Mouse (Mus musculus) midbrain, embryonic 14.5 days (tissue): ENCODE results near the gene Sgk2. TPM values are rescaled to one million over a fixed set of nuclear protein-coding genes. Genes with fewer than 3 reads are reported as not detected.
"Not testable (repeated sequence)": the region's sequence is repeated elsewhere in the genome, so short reads cannot be mapped to it uniquely, and the experiment has no call there.

Experiments
- ATAC-seq: fragments of 200-750 bp; cut with Nextera tagmentation; 2 replicates; pipeline ENCODE4 v1.8.0; 2017; ENCODE audit warnings: moderate number of reproducible peaks, moderate library complexity; ENCODE audit not compliant: low FRiP score, low TSS enrichment
- DNase-seq: peaks from one replicate; pipeline ENCODE4 v3.0.0-alpha.2; 2015
- H3K27ac ChIP-seq: fragments of 300-500 bp; sonication (generic); replicated peaks from 2 replicates; pipeline ENCODE4 v1.5.1; 2014; ENCODE audit warnings: mild to moderate bottlenecking, low read depth, low read length, moderate library complexity
- H3K27me3 ChIP-seq: fragments of 300-500 bp; sonication (generic); 2 replicates; pipeline ENCODE4 v1.6.1; 2014; ENCODE audit warnings: low read length, control low read depth, mixed read lengths; ENCODE audit not compliant: control insufficient read depth, insufficient read depth
- H3K36me3 ChIP-seq: fragments of 300-500 bp; sonication (generic); 2 replicates; pipeline ENCODE4 v1.6.1; 2014; ENCODE audit warnings: low read length, control low read depth; ENCODE audit not compliant: control insufficient read depth, insufficient read depth
- H3K4me1 ChIP-seq: fragments of 300-500 bp; sonication (generic); 2 replicates; pipeline ENCODE4 v1.6.1; 2014; ENCODE audit warnings: mild to moderate bottlenecking, antibody characterized with exemption, low read length, control low read depth; ENCODE audit not compliant: control insufficient read depth, insufficient read depth
- H3K4me2 ChIP-seq: fragments of 300-500 bp; sonication (generic); 2 replicates; pipeline ENCODE4 v1.6.1; 2014; ENCODE audit warnings: mild to moderate bottlenecking, low read length, moderate library complexity
- H3K4me3 ChIP-seq: fragments of 300-500 bp; sonication (generic); replicated peaks from 2 replicates; pipeline ENCODE4 v1.5.1; 2014; ENCODE audit warnings: low read depth, low read length
- H3K9ac ChIP-seq: fragments of 300-500 bp; sonication (generic); replicated peaks from 2 replicates; pipeline ENCODE4 v1.6.1; 2014; ENCODE audit warnings: mild to moderate bottlenecking, low read length, moderate library complexity
- H3K9me3 ChIP-seq: fragments of 300-500 bp; sonication (generic); 2 replicates; pipeline ENCODE4 v1.6.1; 2016; ENCODE audit warnings: low read length, control low read depth, mixed read lengths; ENCODE audit not compliant: control insufficient read depth
- WGBS: fragments of 180-500 bp; shearing (Covaris S2); extraction: QIAGEN DNeasy Blood & Tissue Kit; methylation state at CpG from one replicate; pipeline ENCODE4 v1.1.7; 2014; 5-methylcytosine and 5-hydroxymethylcytosine counted together
- polyA plus RNA-seq: library from polyadenylated mRNA; unstranded; fragments of >200 nt; fragmentation: Nextera tagmentation; extraction: Ambion mirVana; gene quantifications from 2 replicates; pipeline ENCODE4 v1.2.1, GENCODE M21; 2014

Sgk2 gene
- polyA plus RNA-seq, 1 experiment from 2014 or later = 0.12 TPM

GRCm38 (mm10) chr2:163056584-163056983, 69.5 kb downstream of the Sgk2 start:
- Histone ChIP-seq H3K4me1 (peaks cover 5% of the 10 kb centered on the region), H3K9me3 (no peaks in the 10 kb centered on the region), H3K36me3 (no peaks in the 10 kb centered on the region), H3K9ac (no peak overlapping the region), H3K4me3 (no peak overlapping the region), H3K4me2 (no peak overlapping the region), H3K27me3 (0 out of 2 replicates have a peak, but pooled peaks cover 4% of the 10 kb centered on the region), H3K27ac (no peak overlapping the region)
- DNase-seq (no peak), ATAC-seq (no peak)
- WGBS = 88% methylated on average over 9 of the region's 9 CpGs

DNA sequence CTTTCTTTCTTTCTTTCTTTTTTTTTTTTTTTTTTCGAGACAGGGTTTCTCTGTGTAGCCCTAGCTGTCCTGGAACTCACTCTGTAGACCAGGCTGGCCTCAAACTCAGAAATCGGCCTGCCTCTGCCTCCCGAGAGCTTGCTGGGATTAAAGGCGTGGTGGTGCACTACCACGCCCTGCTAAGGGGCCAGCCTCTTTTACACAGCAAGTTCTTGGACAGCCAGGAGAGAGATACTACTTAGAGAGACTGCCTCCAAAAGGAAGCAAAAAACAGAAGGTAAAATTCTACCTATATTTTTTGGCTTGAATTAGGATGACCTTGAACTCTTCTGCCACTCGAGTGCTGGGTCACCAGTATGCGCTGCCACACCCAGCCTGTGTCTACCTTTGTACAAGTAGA, 71.9 kb downstream of the Sgk2 start:
- not testable (repeated sequence) for H3K4me3 ChIP-seq, H3K9ac ChIP-seq, H3K4me1 ChIP-seq, ATAC-seq, H3K27ac ChIP-seq, H3K36me3 ChIP-seq, H3K4me2 ChIP-seq, DNase-seq, H3K9me3 ChIP-seq, H3K27me3 ChIP-seq
- WGBS = 96% methylated on average over 6 of the region's 7 CpGs

DNA sequence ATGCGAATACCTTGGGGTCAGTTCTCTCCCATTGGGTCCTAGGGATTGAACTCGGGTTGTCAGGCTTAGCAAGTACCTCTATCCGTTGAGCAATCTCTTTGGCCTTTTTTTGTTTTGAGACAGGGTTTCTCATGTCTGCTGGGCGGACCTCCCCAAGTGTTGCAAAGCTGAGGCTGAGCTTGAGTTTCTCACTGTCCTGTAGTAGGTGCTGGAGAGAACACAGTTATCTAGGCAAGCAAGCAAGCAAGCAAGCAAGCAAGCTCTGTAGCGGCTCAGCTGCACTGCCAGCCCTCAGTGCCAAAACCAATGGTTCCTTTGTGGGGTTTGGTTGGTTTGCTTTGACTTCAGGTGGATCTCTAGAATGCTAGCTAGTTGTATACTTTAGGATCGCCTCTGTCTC, 73.5 kb downstream of the Sgk2 start:
- Histone ChIP-seq H3K4me3 (no peak overlapping the region), H3K4me1 (no peaks in the 10 kb centered on the region), H3K4me2 (no peak overlapping the region), H3K9ac (no peak overlapping the region), H3K36me3 (no peaks in the 10 kb centered on the region), H3K27me3 (no peaks in the 10 kb centered on the region), H3K27ac (no peak overlapping the region), H3K9me3 (no peaks in the 10 kb centered on the region)
- DNase-seq (no peak), ATAC-seq (no peak)
- 80% methylated on average over 6 of the region's 6 CpGs for WGBS

GRCm38 (mm10) chr2:163061203-163062118, 74.3 kb downstream of the Sgk2 start:
- Histone ChIP-seq H3K27ac (no peak overlapping the region), H3K4me1 (no peaks in the 10 kb centered on the region), H3K9ac (no peak overlapping the region), H3K4me2 (no peak overlapping the region), H3K4me3 (no peak overlapping the region), H3K27me3 (no peaks in the 10 kb centered on the region), H3K9me3 (no peaks in the 10 kb centered on the region), H3K36me3 (no peaks in the 10 kb centered on the region)
- ATAC-seq = no peak
- no peak for DNase-seq
- WGBS = 82% methylated on average over 8 of the region's 8 CpGs

GRCm38 (mm10) chr2:163062119-163062508, 75.0 kb downstream of the Sgk2 start:
- 76% methylated on average over 6 of the region's 6 CpGs for WGBS

More at GRCm38 (mm10) chr2:163062119-163062508, 75.0 kb downstream of the Sgk2 start:
- H3K4me1 ChIP-seq = no peaks in the 10 kb centered on the region
- no peaks in the 10 kb centered on the region for H3K9me3 ChIP-seq
- no peaks in the 10 kb centered on the region for H3K27me3 ChIP-seq
- no peak overlapping the region for H3K4me2 ChIP-seq
- no peak for DNase-seq
- no peaks in the 10 kb centered on the region for H3K36me3 ChIP-seq
- no peak for ATAC-seq
- no peak overlapping the region for H3K27ac ChIP-seq
- H3K4me3 ChIP-seq = no peak overlapping the region
- H3K9ac ChIP-seq = no peak overlapping the region

Other genes starting within 250 kb of the Sgk2 start
- gene Srsf6, start 55.8 kb upstream of the Sgk2 start, polyA plus RNA-seq = 144 and 175 TPM in 2 replicates
- gene L3mbtl1, start 43.9 kb upstream of the Sgk2 start, polyA plus RNA-seq = 1.6 and 3.0 TPM in 2 replicates
- gene Ift52, start 30.0 kb downstream of the Sgk2 start, polyA plus RNA-seq = 34.0 and 50.2 TPM in 2 replicates
- 2.4 and 4.2 TPM in 2 replicates for gene Mybl2, start 67.4 kb downstream of the Sgk2 start, polyA plus RNA-seq
- not detected in 2 replicates for gene Gtsf1l, start 100.5 kb downstream of the Sgk2 start, polyA plus RNA-seq
- gene Tox2, start 215.8 kb downstream of the Sgk2 start, polyA plus RNA-seq = 36.7 and 46.8 TPM in 2 replicates